Mouse (Mus musculus) embryonic facial prominence, embryonic 13.5 days (tissue): ENCODE measurements at regions not wholly inside any gene's neighbourhood (a gene's known extent, or its start where the extent isn't known, plus 50 kb on each side); places are given as distances from the start of the nearest gene placed in this dataset.

Experiments
- ATAC-seq: fragments of 200-750 bp; cut with Nextera tagmentation; 2 replicates; pipeline ENCODE4 v1.8.0; 2017; ENCODE audit warnings: low read depth; ENCODE audit not compliant: insufficient number of reproducible peaks, insufficient read depth, low FRiP score, low TSS enrichment
- H3K27ac ChIP-seq: fragments of 300-500 bp; sonication (generic); 2 replicates; pipeline ENCODE4 v1.5.1; 2015; ENCODE audit warnings: moderate library complexity, mild to moderate bottlenecking, inconsistent platforms
- H3K27me3 ChIP-seq: fragments of 300-500 bp; sonication (generic); 2 replicates; pipeline ENCODE4 v1.6.1; 2015; ENCODE audit warnings: mild to moderate bottlenecking, inconsistent platforms
- H3K36me3 ChIP-seq: fragments of 300-500 bp; sonication (generic); 2 replicates; pipeline ENCODE4 v1.6.1; 2015; ENCODE audit warnings: mild to moderate bottlenecking, inconsistent platforms
- H3K4me1 ChIP-seq: fragments of 300-500 bp; sonication (generic); 2 replicates; pipeline ENCODE4 v1.6.1; 2015; ENCODE audit warnings: inconsistent platforms
- H3K4me2 ChIP-seq: fragments of 300-500 bp; sonication (generic); 2 replicates; pipeline ENCODE4 v1.6.1; 2015; ENCODE audit warnings: moderate library complexity, mild to moderate bottlenecking, inconsistent platforms
- H3K4me3 ChIP-seq: fragments of 300-500 bp; sonication (generic); 2 replicates; pipeline ENCODE4 v1.5.1; 2015; ENCODE audit warnings: mild to moderate bottlenecking, inconsistent platforms
- H3K9ac ChIP-seq: fragments of 300-500 bp; sonication (generic); 2 replicates; pipeline ENCODE4 v1.6.1; 2015; ENCODE audit warnings: mild to moderate bottlenecking, inconsistent platforms
- H3K9me3 ChIP-seq: fragments of 300-500 bp; sonication (generic); 2 replicates; pipeline ENCODE4 v1.6.1; 2016; ENCODE audit warnings: inconsistent platforms
- WGBS: fragments of 180-500 bp; shearing (Covaris S2); methylation state at CpG from one replicate; pipeline ENCODE4 v1.1.7; 2015; ENCODE audit warnings: mixed read lengths; 5-methylcytosine and 5-hydroxymethylcytosine counted together

GRCm38 (mm10) chr13:107587678-107588077, 456.6 kb upstream of the Smim15 start:
- no peak overlapping the region for H3K4me2 ChIP-seq
- peaks cover 8% of the 10 kb centered on the region for H3K4me1 ChIP-seq
- no peak overlapping the region for H3K9ac ChIP-seq
- H3K27me3 ChIP-seq, result no peaks in the 10 kb centered on the region
- H3K27ac ChIP-seq, result no peak overlapping the region
- no peak for ATAC-seq
- 68% methylated on average over 8 of the region's 8 CpGs for WGBS
- no peaks in the 10 kb centered on the region for H3K9me3 ChIP-seq
- no peaks in the 10 kb centered on the region for H3K36me3 ChIP-seq
- no peak overlapping the region for H3K4me3 ChIP-seq

DNA sequence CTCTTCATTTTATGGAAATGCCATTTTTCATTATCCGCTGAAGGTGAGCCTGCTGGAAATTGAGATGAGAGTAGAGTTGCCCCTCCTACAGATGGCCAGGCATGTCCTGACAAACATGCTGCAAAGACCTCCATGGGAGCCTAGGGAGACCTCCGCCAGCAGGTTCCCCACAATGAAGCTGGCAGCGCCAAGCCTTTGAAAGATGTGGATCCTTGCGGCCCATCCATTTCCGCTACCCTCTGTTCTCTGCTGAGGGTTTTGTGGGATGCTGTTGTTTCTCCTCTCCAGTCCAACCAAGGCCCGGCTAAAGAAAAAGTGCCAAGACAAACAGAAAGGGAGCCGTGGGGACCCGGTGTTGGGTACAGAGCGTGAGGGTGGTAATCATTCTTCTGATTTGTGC, 458.3 kb upstream of the Smim15 start:
- no peaks in the 10 kb centered on the region for H3K9me3 ChIP-seq
- H3K4me3 ChIP-seq, result no peak overlapping the region
- peaks cover 8% of the 10 kb centered on the region for H3K4me1 ChIP-seq
- H3K36me3 ChIP-seq, result no peaks in the 10 kb centered on the region
- no peak for ATAC-seq
- WGBS, result 88% methylated on average over 9 of the region's 9 CpGs
- H3K4me2 ChIP-seq, result no peak overlapping the region
- no peak overlapping the region for H3K9ac ChIP-seq
- no peaks in the 10 kb centered on the region for H3K27me3 ChIP-seq
- no peak overlapping the region for H3K27ac ChIP-seq

GRCm38 (mm10) chr13:107585353-107585752, 458.9 kb upstream of the Smim15 start:
- H3K4me3 ChIP-seq, result no peak overlapping the region
- H3K4me1 ChIP-seq, result peaks cover 8% of the 10 kb centered on the region
- no peaks in the 10 kb centered on the region for H3K27me3 ChIP-seq
- H3K4me2 ChIP-seq, result no peak overlapping the region
- no peaks in the 10 kb centered on the region for H3K9me3 ChIP-seq
- no peaks in the 10 kb centered on the region for H3K36me3 ChIP-seq
- H3K27ac ChIP-seq, result no peak overlapping the region
- WGBS, result 53% methylated on average over 4 of the region's 4 CpGs
- H3K9ac ChIP-seq, result no peak overlapping the region
- ATAC-seq, result no peak

DNA sequence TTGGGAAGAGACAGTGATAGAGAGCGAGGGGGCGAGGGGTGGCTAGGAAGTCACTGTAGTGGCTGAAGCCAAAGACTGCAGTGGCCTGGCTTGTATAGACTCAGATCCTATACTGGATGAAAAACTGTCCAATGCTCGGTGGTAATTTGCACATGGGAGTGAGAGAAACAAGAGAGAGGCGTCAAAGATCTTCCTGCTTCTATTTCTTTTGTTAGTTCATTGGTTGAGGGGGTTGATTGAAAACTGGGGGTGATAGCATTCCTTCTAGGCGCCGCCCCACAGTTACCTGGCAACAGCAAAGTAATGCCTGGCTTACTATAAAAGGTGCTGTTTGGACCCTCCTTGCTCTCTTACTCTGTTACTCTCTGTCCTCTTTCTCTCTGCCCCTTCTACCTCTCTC, 465.3 kb upstream of the Smim15 start:
- Histone ChIP-seq H3K4me1 (no peaks in the 10 kb centered on the region), H3K9ac (no peak overlapping the region), H3K9me3 (no peaks in the 10 kb centered on the region), H3K27me3 (no peaks in the 10 kb centered on the region), H3K27ac (no peak overlapping the region), H3K4me3 (no peak overlapping the region), H3K4me2 (no peak overlapping the region), H3K36me3 (no peaks in the 10 kb centered on the region)
- 91% methylated on average over 6 of the region's 6 CpGs for WGBS
- ATAC-seq, result no peak

- Histone ChIP-seq H3K9ac (no peak overlapping the region), H3K27me3 (no peaks in the 10 kb centered on the region), H3K9me3 (no peaks in the 10 kb centered on the region), H3K4me3 (no peak overlapping the region), H3K27ac (no peak overlapping the region), H3K4me2 (no peak overlapping the region), H3K4me1 (no peaks in the 10 kb centered on the region), H3K36me3 (no peaks in the 10 kb centered on the region)
- 79% methylated on average over 8 of the region's 8 CpGs for WGBS
- no peak for ATAC-seq
Observed at GRCm38 (mm10) chr13:107577809-107578208, 466.4 kb upstream of the Smim15 start.

DNA sequence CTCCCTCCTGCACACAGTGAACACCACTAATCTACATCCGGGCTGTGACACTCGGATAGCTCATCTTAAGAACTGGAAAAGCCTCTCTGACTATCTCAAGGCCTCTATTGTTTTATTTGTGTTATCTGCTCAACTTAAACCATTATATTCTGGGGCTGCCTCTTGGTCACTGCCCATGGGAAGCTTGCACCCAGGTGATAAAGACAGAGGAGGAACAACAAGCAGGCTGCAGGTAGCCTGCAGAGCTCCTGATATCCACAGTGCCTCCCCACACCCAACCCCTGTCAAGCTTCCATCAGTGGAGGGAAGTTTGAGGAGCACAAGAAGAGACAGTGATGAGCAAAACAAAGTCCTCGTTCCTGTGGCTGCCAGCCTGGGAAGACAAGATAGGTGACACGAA, 467.0 kb upstream of the Smim15 start:
- Histone ChIP-seq H3K27me3 (no peaks in the 10 kb centered on the region), H3K4me2 (no peak overlapping the region), H3K9me3 (no peaks in the 10 kb centered on the region), H3K9ac (no peak overlapping the region), H3K36me3 (no peaks in the 10 kb centered on the region), H3K4me1 (no peaks in the 10 kb centered on the region), H3K4me3 (no peak overlapping the region), H3K27ac (no peak overlapping the region)
- ATAC-seq, result no peak
- 76% methylated on average over 4 of the region's 4 CpGs for WGBS

- no peak overlapping the region for H3K4me3 ChIP-seq
- no peaks in the 10 kb centered on the region for H3K9me3 ChIP-seq
- no peaks in the 10 kb centered on the region for H3K4me1 ChIP-seq
- WGBS, result 83% methylated on average over 5 of the region's 5 CpGs
- H3K4me2 ChIP-seq, result no peak overlapping the region
- ATAC-seq, result no peak
- H3K36me3 ChIP-seq, result no peaks in the 10 kb centered on the region
- no peaks in the 10 kb centered on the region for H3K27me3 ChIP-seq
- H3K27ac ChIP-seq, result no peak overlapping the region
- H3K9ac ChIP-seq, result no peak overlapping the region
Observed at GRCm38 (mm10) chr13:107576701-107577100, 467.5 kb upstream of the Smim15 start.

GRCm38 (mm10) chr13:107575025-107575424, 469.2 kb upstream of the Smim15 start:
- Histone ChIP-seq H3K9ac (no peak overlapping the region), H3K36me3 (no peaks in the 10 kb centered on the region), H3K27ac (no peak overlapping the region), H3K4me3 (no peak overlapping the region), H3K4me1 (no peaks in the 10 kb centered on the region), H3K4me2 (no peak overlapping the region), H3K9me3 (no peaks in the 10 kb centered on the region), H3K27me3 (no peaks in the 10 kb centered on the region)
- no peak for ATAC-seq
- 78% methylated on average over 3 of the region's 3 CpGs for WGBS

DNA sequence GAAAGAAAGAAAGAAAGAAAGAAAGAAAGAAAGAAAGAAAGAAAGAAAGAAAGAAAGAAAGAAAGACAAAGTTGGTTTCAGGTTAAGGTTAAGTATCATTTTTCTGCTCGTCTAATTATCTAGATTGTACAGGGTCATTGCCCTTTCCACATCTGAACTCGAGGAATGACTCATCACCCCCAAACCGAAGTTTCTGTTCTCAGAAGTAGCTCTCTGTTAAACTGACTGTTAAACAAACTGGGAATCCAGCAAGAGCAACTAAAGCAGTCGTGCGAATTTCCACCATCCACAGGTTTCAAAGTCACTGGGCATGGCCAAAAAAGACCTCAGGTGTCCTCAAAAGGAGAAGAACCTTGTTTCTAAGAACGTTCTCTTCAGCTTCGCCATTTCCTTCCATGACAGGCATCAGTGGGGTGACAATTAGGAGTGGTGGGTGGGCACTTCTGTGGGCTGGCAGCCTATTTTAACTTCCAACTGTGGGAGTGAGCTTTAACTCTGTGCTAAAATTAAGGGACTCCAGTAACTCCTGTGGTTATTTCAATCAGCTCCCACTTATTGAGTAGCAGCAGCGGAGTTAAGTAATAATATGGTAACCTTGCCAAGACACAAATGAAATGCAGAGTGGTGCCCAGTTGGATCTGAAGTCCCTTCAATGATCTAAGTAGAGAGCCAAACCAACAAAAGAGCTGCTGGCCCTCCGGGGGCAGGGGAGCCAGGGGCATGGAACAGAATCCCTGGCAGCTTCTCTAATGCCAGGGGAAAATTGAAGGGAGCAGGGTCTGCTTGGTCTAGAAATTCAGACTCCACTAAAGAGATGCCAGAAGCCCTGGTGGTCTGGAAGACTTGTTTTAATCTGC, 470.5 kb upstream of the Smim15 start:
- Histone ChIP-seq H3K27ac (no peak overlapping the region), H3K4me2 (no peak overlapping the region), H3K4me1 (no peaks in the 10 kb centered on the region), H3K36me3 (no peaks in the 10 kb centered on the region), H3K9me3 (no peaks in the 10 kb centered on the region), H3K9ac (no peak overlapping the region), H3K27me3 (no peaks in the 10 kb centered on the region), H3K4me3 (no peak overlapping the region)
- no peak for ATAC-seq
- 76% methylated on average over 9 of the region's 9 CpGs for WGBS

- Histone ChIP-seq H3K9ac (no peak overlapping the region), H3K27ac (no peak overlapping the region), H3K4me2 (no peak overlapping the region), H3K4me1 (no peaks in the 10 kb centered on the region), H3K9me3 (no peaks in the 10 kb centered on the region), H3K4me3 (no peak overlapping the region), H3K27me3 (no peaks in the 10 kb centered on the region), H3K36me3 (no peaks in the 10 kb centered on the region)
- ATAC-seq, result no peak
- WGBS, result 80% methylated on average over 10 of the region's 10 CpGs
Observed at GRCm38 (mm10) chr13:107571539-107571938, 472.7 kb upstream of the Smim15 start.

DNA sequence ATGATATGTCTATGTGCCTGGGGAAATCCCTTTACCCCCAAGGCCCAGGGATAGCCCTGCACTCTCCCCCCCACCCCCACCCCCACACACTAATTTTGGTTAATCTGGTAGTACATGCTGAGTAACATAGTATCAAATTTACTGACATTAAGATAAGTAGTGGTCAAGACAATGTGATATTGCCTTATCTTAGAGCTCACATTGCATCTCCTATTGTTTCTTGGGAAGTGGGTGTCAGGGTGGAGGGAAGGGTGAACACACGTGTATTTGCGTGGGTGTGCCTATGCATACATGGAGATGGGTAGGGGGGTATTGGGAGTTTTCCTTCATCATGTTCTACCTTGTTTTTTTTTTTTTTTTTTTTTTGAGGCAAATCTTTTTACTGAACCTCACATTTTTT, 474.8 kb upstream of the Smim15 start:
- no peak for ATAC-seq
- Histone ChIP-seq H3K4me3 (no peak overlapping the region), H3K9me3 (no peaks in the 10 kb centered on the region), H3K9ac (no peak overlapping the region), H3K27me3 (no peaks in the 10 kb centered on the region), H3K27ac (no peak overlapping the region), H3K4me1 (no peaks in the 10 kb centered on the region), H3K36me3 (no peaks in the 10 kb centered on the region), H3K4me2 (no peak overlapping the region)
- 88% methylated on average over 2 of the region's 2 CpGs for WGBS

GRCm38 (mm10) chr13:107568701-107569121, 475.5 kb upstream of the Smim15 start:
- no peak overlapping the region for H3K27ac ChIP-seq
- H3K4me2 ChIP-seq, result no peak overlapping the region
- ATAC-seq, result no peak
- H3K9ac ChIP-seq, result no peak overlapping the region
- H3K4me1 ChIP-seq, result no peaks in the 10 kb centered on the region
- no peak overlapping the region for H3K4me3 ChIP-seq
- H3K27me3 ChIP-seq, result no peaks in the 10 kb centered on the region
- H3K36me3 ChIP-seq, result no peaks in the 10 kb centered on the region
- WGBS, result 41% methylated on average over 7 of the region's 7 CpGs
- H3K9me3 ChIP-seq, result no peaks in the 10 kb centered on the region
